Mouse (Mus musculus) heart, postnatal 0 days (tissue): ENCODE data around the gene Ctbs.

ENCODE experiments used
- CTCF ChIP-seq: IDR thresholded peaks from 2 replicates; pipeline ENCODE4 v1.5.1; 2016; ENCODE audit warnings: antibody characterized with exemption, control low read depth, low read depth
- EP300 ChIP-seq: IDR thresholded peaks from 2 replicates; pipeline ENCODE4 v1.6.1; 2016; ENCODE audit warnings: antibody characterized with exemption, low read depth

DNA sequence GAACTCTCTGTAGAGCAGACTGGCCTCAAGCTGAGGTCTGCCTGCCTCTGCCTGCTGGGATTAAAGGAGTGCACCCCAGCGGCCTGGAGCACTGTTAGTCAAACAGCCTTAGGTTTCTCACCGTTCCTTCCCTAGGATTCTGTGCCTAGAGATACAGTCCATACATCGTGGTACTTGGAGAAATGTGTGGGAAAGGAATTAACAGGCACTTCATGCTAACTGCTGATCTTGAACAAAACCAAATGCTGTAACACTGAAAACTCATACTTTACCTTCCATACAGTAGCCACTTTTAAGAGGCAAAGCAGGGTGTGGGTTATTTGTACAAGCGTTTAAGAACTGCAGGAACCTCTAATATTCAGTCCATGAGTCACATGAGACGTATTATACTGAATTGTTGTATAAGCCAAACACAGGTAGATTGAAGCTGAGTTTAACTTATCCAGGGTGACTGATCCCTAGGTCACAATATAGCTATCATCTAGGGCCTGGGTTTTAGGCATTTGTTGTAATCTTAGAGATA, 52.1 kb downstream of the Ctbs start:
- TF ChIP-seq CTCF (no peak), EP300 (no peak)
